Mouse (Mus musculus): Measurements from ENCODE around the gene Foxa1. TPM values are rescaled to one million over a fixed set of nuclear protein-coding genes. Genes with fewer than 3 reads are reported as not detected.

Gene Foxa1
- polyA plus RNA-seq, 1 experiment from 2014 or later: 16.1 TPM

GRCm38 (mm10) chr12:57548981-57549666 lies 2.4 kb upstream of the Foxa1 start:
- Histone ChIP-seq H3K36me3 (ENCODE audit: control insufficient read depth, insufficient read depth, low read length) (no peaks in the 10 kb centered on the region), H3K4me1 (replicated peaks; ENCODE audit: control insufficient read depth, insufficient read depth) (no peaks in the 10 kb centered on the region), H3K4me3 (ENCODE audit: low read depth, low read length) (peak overlapping the region; percentile 31; the same call in 1 of the 2 replicates), H3K9me3 (ENCODE audit: control insufficient read depth, low read length) (no peaks in the 10 kb centered on the region), H3K27me3 (ENCODE audit: control insufficient read depth, insufficient read depth, low read length) (peaks cover 2% of the 10 kb centered on the region; the same call in 1 of the 2 replicates), H3K27ac (replicated peaks) (peak overlapping the region; percentile 95), H3K9ac (ENCODE audit: low read length) (peak overlapping the region; percentile 54), H3K4me2 (replicated peaks; ENCODE audit: low read depth) (peak overlapping the region; percentile 52)
- 11% methylated on average over 25 of the region's 25 CpGs for WGBS
- ATAC-seq (ENCODE audit: low FRiP score, low TSS enrichment): no peak; the same call in 1 of the 2 replicates
- peak; percentile 42 for DNase-seq (ENCODE audit: low spot score)
- no peak for TF ChIP-seq EP300 (optimal IDR thresholded peaks at IDR 0.05)
- TF ChIP-seq CTCF (IDR thresholded peaks at IDR 0.05; ENCODE audit: low read depth): no peak

GRCm38 (mm10) chr12:57548352-57548980 lies 1.8 kb upstream of the Foxa1 start:
- Histone ChIP-seq H3K27ac (replicated peaks) (peak overlapping the region; percentile 95), H3K4me1 (replicated peaks; ENCODE audit: control insufficient read depth, insufficient read depth) (no peaks in the 10 kb centered on the region), H3K9me3 (ENCODE audit: control insufficient read depth, low read length) (no peaks in the 10 kb centered on the region), H3K4me2 (replicated peaks; ENCODE audit: low read depth) (peak overlapping the region; percentile 52), H3K27me3 (ENCODE audit: control insufficient read depth, insufficient read depth, low read length) (peaks cover 2% of the 10 kb centered on the region; the same call in 1 of the 2 replicates), H3K9ac (ENCODE audit: low read length) (peak overlapping the region; percentile 45), H3K36me3 (ENCODE audit: control insufficient read depth, insufficient read depth, low read length) (no peaks in the 10 kb centered on the region), H3K4me3 (ENCODE audit: low read depth, low read length) (peak overlapping the region; percentile 31)
- ATAC-seq (ENCODE audit: low FRiP score, low TSS enrichment) (peak; percentile 53), DNase-seq (ENCODE audit: low spot score) (peak; percentile 89)
- 2% methylated on average over 20 of the region's 20 CpGs for WGBS
- TF ChIP-seq CTCF (IDR thresholded peaks at IDR 0.05; ENCODE audit: low read depth) (peak; percentile 75), EP300 (optimal IDR thresholded peaks at IDR 0.05) (no peak)

GRCm38 (mm10) chr12:57547890-57548289 lies 1.2 kb upstream of the Foxa1 start:
- Histone ChIP-seq H3K4me1 (replicated peaks; ENCODE audit: control insufficient read depth, insufficient read depth) (no peaks in the 10 kb centered on the region), H3K4me2 (replicated peaks; ENCODE audit: low read depth) (peak overlapping the region; percentile 52), H3K27me3 (ENCODE audit: control insufficient read depth, insufficient read depth, low read length) (peaks cover 2% of the 10 kb centered on the region), H3K36me3 (ENCODE audit: control insufficient read depth, insufficient read depth, low read length) (no peaks in the 10 kb centered on the region), H3K9me3 (ENCODE audit: control insufficient read depth, low read length) (no peaks in the 10 kb centered on the region), H3K9ac (ENCODE audit: low read length) (0 out of 2 replicates have a peak overlapping the region, but pooled peaks have one; percentile 45), H3K27ac (replicated peaks) (peak overlapping the region; percentile 95), H3K4me3 (ENCODE audit: low read depth, low read length) (peak overlapping the region; percentile 31)
- ATAC-seq (ENCODE audit: low FRiP score, low TSS enrichment): no peak
- no peak for TF ChIP-seq EP300 (optimal IDR thresholded peaks at IDR 0.05)
- no peak for TF ChIP-seq CTCF (IDR thresholded peaks at IDR 0.05; ENCODE audit: low read depth)
- DNase-seq (ENCODE audit: low spot score): no peak
- WGBS: 2% methylated on average over 9 of the region's 9 CpGs

- peak overlapping the region; percentile 74 for H3K9ac ChIP-seq (ENCODE audit: low read length)
- H3K27me3 ChIP-seq (ENCODE audit: control insufficient read depth, insufficient read depth, low read length): peaks cover 6% of the 10 kb centered on the region
- H3K4me1 ChIP-seq (replicated peaks; ENCODE audit: control insufficient read depth, insufficient read depth): no peaks in the 10 kb centered on the region
- DNase-seq (ENCODE audit: low spot score) (peak; percentile 85), ATAC-seq (ENCODE audit: low FRiP score, low TSS enrichment) (peak; percentile 74)
- H3K9me3 ChIP-seq (ENCODE audit: control insufficient read depth, low read length): no peaks in the 10 kb centered on the region
- no peak for TF ChIP-seq EP300 (optimal IDR thresholded peaks at IDR 0.05)
- H3K4me3 ChIP-seq (ENCODE audit: low read depth, low read length): peak overlapping the region; percentile 52
- peak overlapping the region; percentile 57 for H3K4me2 ChIP-seq (replicated peaks; ENCODE audit: low read depth)
- no peaks in the 10 kb centered on the region; the same call in 1 of the 2 replicates for H3K36me3 ChIP-seq (ENCODE audit: control insufficient read depth, insufficient read depth, low read length)
- under 1% methylated on average over 62 of the region's 106 CpGs for WGBS
- H3K27ac ChIP-seq (replicated peaks): peak overlapping the region; percentile 95
Measured at GRCm38 (mm10) chr12:57545371-57546241, 1.1 kb downstream of the Foxa1 start.

GRCm38 (mm10) chr12:57544641-57545370 lies 1.9 kb downstream of the Foxa1 start:
- Histone ChIP-seq H3K9ac (ENCODE audit: low read length) (peak overlapping the region; percentile 74), H3K4me2 (replicated peaks; ENCODE audit: low read depth) (peak overlapping the region; percentile 57), H3K27me3 (ENCODE audit: control insufficient read depth, insufficient read depth, low read length) (peaks cover 6% of the 10 kb centered on the region; the same call in 1 of the 2 replicates), H3K4me1 (replicated peaks; ENCODE audit: control insufficient read depth, insufficient read depth) (no peaks in the 10 kb centered on the region), H3K4me3 (ENCODE audit: low read depth, low read length) (peak overlapping the region; percentile 52), H3K9me3 (ENCODE audit: control insufficient read depth, low read length) (no peaks in the 10 kb centered on the region), H3K27ac (replicated peaks) (peak overlapping the region; percentile 95), H3K36me3 (ENCODE audit: control insufficient read depth, insufficient read depth, low read length) (no peaks in the 10 kb centered on the region; the same call in 1 of the 2 replicates)
- ATAC-seq (ENCODE audit: low FRiP score, low TSS enrichment) (no peak), DNase-seq (ENCODE audit: low spot score) (peak; percentile 81)
- 2% methylated on average over 31 of the region's 31 CpGs for WGBS
- peak; percentile 76 for TF ChIP-seq CTCF (IDR thresholded peaks at IDR 0.05; ENCODE audit: low read depth)
- no peak for TF ChIP-seq EP300 (optimal IDR thresholded peaks at IDR 0.05)

Measured in stomach, postnatal 0 days (tissue).